Mouse (Mus musculus) lung, embryonic 16.5 days (tissue): ENCODE results near the gene Icam4. TPM values are rescaled to one million over a fixed set of nuclear protein-coding genes. Genes with fewer than 3 reads are reported as not detected.
"Not testable (repeated sequence)": the region's sequence is repeated elsewhere in the genome, so short reads cannot be mapped to it uniquely, and the experiment has no call there.

ENCODE experiments used
- ATAC-seq: fragments of 200-750 bp; cut with Nextera tagmentation; 2 replicates; pipeline ENCODE4 v1.8.0; 2017; ENCODE audit warnings: low read depth, mild to moderate bottlenecking, moderate library complexity
- H3K27ac ChIP-seq: fragments of 300-500 bp; sonication (generic); 2 replicates; pipeline ENCODE4 v1.5.1; 2014; ENCODE audit warnings: mild to moderate bottlenecking, control low read depth, low read length
- H3K27me3 ChIP-seq: fragments of 300-500 bp; sonication (generic); 2 replicates; pipeline ENCODE4 v1.6.1; 2014; ENCODE audit warnings: low read depth, low read length, mixed read lengths; ENCODE audit not compliant: control insufficient read depth, insufficient read depth
- H3K36me3 ChIP-seq: fragments of 300-500 bp; sonication (generic); 2 replicates; pipeline ENCODE4 v1.6.1; 2014; ENCODE audit warnings: low read length; ENCODE audit not compliant: control insufficient read depth, insufficient read depth
- H3K4me1 ChIP-seq: fragments of 300-500 bp; sonication (generic); replicated peaks from 2 replicates; pipeline ENCODE4 v1.6.1; 2014; ENCODE audit warnings: low read length, mixed read lengths; ENCODE audit not compliant: control insufficient read depth, insufficient read depth
- H3K4me2 ChIP-seq: fragments of 300-500 bp; sonication (generic); 2 replicates; pipeline ENCODE4 v1.6.1; 2014; ENCODE audit warnings: low read depth, low read length, control low read depth
- H3K4me3 ChIP-seq: fragments of 300-500 bp; sonication (generic); 2 replicates; pipeline ENCODE4 v1.5.1; 2014; ENCODE audit warnings: mild to moderate bottlenecking, low read length, control low read depth
- H3K9ac ChIP-seq: fragments of 300-500 bp; sonication (generic); 2 replicates; pipeline ENCODE4 v1.6.1; 2014; ENCODE audit warnings: low read length, control low read depth
- H3K9me3 ChIP-seq: fragments of 300-500 bp; sonication (generic); 2 replicates; pipeline ENCODE4 v1.6.1; 2016; ENCODE audit warnings: low read length; ENCODE audit not compliant: control insufficient read depth
- WGBS: fragments of 180-500 bp; shearing (Covaris S2); extraction: QIAGEN DNeasy Blood & Tissue Kit; methylation state at CpG from one replicate; pipeline ENCODE4 v1.1.7; 2014; 5-methylcytosine and 5-hydroxymethylcytosine counted together
- polyA plus RNA-seq: library from polyadenylated mRNA; unstranded; fragments of >200 nt; fragmentation: Nextera tagmentation; extraction: Ambion mirVana; gene quantifications from 2 replicates; pipeline ENCODE4 v1.2.1, GENCODE M21; 2015

Icam4 gene
- polyA plus RNA-seq, 1 experiment from 2014 or later = 2.2 TPM

DNA sequence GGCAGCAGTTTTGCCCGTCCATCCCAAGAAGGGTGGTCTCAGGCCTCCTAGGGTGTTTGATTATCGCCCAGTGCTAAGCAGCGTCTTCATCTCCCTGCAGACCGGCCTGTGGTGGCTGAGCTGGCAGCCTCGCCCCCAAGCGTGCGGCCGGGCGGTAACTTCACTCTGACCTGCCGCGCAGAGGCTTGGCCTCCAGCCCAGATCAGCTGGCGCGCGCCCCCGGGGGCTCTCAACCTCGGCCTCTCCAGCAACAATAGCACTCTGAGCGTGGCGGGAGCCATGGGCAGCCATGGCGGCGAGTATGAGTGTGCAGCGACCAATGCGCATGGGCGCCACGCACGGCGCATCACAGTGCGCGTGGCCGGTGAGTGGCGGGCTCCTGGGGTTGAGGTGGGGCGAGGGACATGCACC is 8.3 kb downstream of the Icam4 start:
- Histone ChIP-seq H3K27ac (peak overlapping the region; percentile 22; the same call in 1 of the 2 replicates), H3K36me3 (no peaks in the 10 kb centered on the region), H3K27me3 (peaks cover 67% of the 10 kb centered on the region), H3K9me3 (no peaks in the 10 kb centered on the region), H3K4me2 (peak overlapping the region; percentile 71), H3K4me1 (peaks cover 24% of the 10 kb centered on the region), H3K9ac (peak overlapping the region; percentile 59), H3K4me3 (peak overlapping the region; percentile 48)
- ATAC-seq = peak; percentile 70
- 4% methylated on average over 30 of the region's 31 CpGs for WGBS

DNA sequence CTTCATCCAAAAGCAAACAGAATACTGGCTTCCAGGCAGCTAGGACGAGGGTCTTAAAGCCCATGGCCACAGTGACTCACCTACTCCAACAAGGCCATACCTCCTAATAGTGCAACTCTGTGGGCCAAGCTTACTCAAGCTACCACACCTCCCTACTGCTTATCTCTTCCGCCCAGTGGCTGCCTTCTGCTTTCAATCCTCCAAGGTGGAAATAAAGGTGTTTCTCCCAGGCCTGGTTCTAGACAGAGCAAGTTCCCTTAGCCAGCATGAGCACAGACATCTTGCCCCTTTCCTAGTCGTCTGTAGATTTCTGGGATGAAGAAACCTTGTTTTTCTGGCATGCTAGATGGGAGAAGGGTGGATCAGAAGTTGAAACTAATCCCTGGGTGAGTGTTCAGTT is 10.6 kb downstream of the Icam4 start:
- H3K27ac ChIP-seq = no peak overlapping the region
- peaks cover 46% of the 10 kb centered on the region for H3K27me3 ChIP-seq
- 65% methylated on average over 3 of the region's 3 CpGs for WGBS
- no peaks in the 10 kb centered on the region for H3K9me3 ChIP-seq
- H3K4me2 ChIP-seq = no peak overlapping the region
- H3K9ac ChIP-seq = no peak overlapping the region
- no peak overlapping the region for H3K4me3 ChIP-seq
- H3K4me1 ChIP-seq = peaks cover 15% of the 10 kb centered on the region
- ATAC-seq = no peak
- no peaks in the 10 kb centered on the region for H3K36me3 ChIP-seq

DNA sequence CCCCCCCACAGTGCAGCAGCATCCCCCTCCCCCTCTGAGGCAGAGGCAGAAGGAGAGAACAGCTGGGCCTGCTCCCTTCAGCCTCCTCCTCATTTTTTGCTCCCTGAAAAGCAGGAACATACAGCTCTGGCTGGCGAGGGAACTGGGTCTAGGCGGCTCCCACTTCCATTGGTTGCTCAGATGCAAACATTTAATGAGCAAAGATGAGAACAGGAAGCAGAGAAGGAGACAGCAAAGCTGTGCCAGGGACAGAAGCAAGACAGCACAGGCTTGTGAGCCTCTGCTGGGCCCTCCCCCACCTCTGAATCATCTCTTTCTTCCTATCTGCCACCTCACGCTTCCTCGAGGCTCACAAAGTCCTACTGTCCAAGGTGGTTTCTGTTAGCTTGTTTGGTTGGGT is 12.1 kb downstream of the Icam4 start:
- no peak overlapping the region for H3K4me2 ChIP-seq
- no peaks in the 10 kb centered on the region for H3K9me3 ChIP-seq
- WGBS = 37% methylated on average over 4 of the region's 4 CpGs
- no peak for ATAC-seq
- no peak overlapping the region for H3K9ac ChIP-seq
- no peak overlapping the region for H3K27ac ChIP-seq
- H3K27me3 ChIP-seq = peaks cover 31% of the 10 kb centered on the region
- no peak overlapping the region for H3K4me3 ChIP-seq
- H3K4me1 ChIP-seq = peaks cover 13% of the 10 kb centered on the region
- H3K36me3 ChIP-seq = no peaks in the 10 kb centered on the region

DNA sequence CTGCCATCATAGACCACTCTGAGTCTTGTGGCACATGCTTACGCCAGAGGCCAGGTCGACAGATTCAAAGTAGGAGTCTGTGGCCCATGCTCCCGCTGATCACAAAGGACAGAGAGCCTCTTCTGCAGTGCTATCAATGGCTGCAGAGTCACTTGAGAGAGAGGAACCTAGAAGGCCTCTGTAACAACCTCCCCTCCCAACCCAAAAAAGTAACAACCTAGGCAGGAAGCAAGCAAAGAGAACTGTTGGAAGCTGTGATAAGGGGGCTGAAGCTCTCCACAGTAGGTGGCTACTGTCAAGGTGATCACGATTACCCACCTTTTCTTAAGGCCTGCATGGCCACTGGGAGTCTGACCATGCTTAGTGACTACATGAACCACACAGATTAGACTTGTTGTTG is 14.4 kb downstream of the Icam4 start:
- H3K4me2 ChIP-seq = no peak overlapping the region
- H3K4me1 ChIP-seq = no peaks in the 10 kb centered on the region
- no peaks in the 10 kb centered on the region for H3K36me3 ChIP-seq
- no peak for ATAC-seq
- no peak overlapping the region for H3K9ac ChIP-seq
- no peaks in the 10 kb centered on the region for H3K9me3 ChIP-seq
- H3K27me3 ChIP-seq = peaks cover 8% of the 10 kb centered on the region
- H3K4me3 ChIP-seq = no peak overlapping the region
- H3K27ac ChIP-seq = no peak overlapping the region
- WGBS = 77% methylated on average over 4 of the region's 4 CpGs

DNA sequence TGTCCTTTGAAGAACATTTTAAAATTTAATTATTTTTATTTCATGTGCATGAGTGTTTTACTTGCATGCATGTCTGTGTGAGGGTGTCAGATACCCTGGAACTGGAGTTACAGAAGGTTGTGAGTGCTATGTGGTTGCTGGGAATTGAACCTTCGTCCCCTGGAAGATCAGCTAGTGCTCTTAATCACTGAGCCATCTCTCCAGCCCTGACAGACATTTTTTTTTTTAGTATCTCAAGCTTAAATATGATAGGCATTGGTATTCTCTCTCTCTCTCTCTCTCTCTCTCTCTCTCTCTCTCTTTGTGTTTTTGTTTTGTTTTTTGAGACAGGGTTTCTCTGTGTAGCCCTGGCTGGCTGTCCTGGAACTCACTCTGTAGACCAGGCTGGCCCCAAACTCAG is 15.6 kb downstream of the Icam4 start:
- H3K9ac ChIP-seq, ATAC-seq, H3K4me3 ChIP-seq, H3K4me1 ChIP-seq, H3K27ac ChIP-seq, H3K4me2 ChIP-seq, H3K9me3 ChIP-seq, H3K36me3 ChIP-seq, H3K27me3 ChIP-seq: not testable (repeated sequence)
- WGBS = 36% methylated on average over 1 of the region's 1 CpGs

DNA sequence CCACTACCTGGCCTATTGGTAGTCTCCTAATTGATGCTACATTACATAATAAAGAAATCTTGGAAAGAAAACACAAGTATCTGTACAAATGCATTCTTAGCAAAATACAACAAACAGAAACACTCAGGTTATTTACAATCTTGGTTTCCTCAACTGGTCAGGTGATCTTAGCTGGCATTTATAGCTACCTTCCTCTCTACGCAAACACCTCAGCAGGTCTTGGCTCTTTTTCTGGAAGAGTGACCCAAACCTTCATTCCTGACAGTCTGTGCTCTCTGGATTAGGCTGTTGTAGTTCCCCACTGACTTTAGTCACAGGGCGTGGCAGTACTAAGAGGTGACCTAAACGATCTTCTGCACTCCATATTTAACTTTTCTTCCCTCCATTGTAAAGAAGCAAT is 16.1 kb downstream of the Icam4 start:
- Histone ChIP-seq H3K4me2 (no peak overlapping the region), H3K36me3 (no peaks in the 10 kb centered on the region), H3K27ac (no peak overlapping the region), H3K4me1 (no peaks in the 10 kb centered on the region), H3K27me3 (peaks cover 2% of the 10 kb centered on the region; the same call in 1 of the 2 replicates), H3K4me3 (no peak overlapping the region), H3K9ac (no peak overlapping the region), H3K9me3 (no peaks in the 10 kb centered on the region)
- no peak for ATAC-seq
- 66% methylated on average over 3 of the region's 3 CpGs for WGBS

DNA sequence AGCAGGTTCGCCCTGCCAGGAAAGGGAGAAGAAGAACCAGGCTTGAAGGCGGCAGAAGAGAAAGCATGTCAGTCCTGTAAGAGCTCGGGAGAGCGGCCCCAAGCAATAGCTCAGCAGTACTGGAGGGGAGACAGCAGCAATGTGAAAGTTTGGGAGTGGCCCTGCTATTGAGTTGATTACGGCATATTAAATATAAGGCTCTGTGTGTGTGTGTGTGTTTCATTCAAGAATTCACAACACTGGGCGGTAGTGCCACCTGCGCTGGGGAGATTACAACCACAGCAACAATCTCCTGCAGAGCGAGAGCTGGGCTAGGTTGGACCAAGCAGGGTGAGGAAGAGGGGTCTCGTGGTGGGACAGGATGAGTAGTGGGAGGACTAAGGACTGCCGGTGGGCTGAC is 22.4 kb downstream of the Icam4 start:
- 48% methylated on average over 10 of the region's 10 CpGs for WGBS

DNA sequence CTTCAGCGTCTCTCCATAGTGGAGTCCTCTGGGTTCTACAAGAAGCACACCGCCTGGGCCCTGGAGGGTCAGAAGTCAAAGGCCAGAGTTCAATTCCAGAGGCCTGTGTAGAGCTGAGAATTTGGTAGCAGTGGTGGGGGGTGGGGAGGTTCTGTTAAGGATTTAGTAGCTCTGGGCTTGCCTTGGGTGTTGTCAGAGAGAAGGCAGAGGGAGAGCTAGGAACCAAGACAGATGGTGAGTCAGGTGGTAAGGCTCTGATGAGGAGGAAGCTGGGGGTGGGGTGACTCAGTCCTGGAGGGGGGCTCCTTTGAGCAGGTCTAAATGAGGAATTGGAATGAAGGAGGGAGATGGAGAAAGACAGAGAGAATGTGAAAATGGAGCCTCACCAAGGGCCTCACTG is 33.8 kb downstream of the Icam4 start:
- Histone ChIP-seq H3K4me1 (no peaks in the 10 kb centered on the region), H3K4me2 (no peak overlapping the region), H3K9me3 (no peaks in the 10 kb centered on the region), H3K4me3 (no peak overlapping the region), H3K9ac (no peak overlapping the region), H3K27me3 (no peaks in the 10 kb centered on the region), H3K36me3 (peaks cover 12% of the 10 kb centered on the region), H3K27ac (no peak overlapping the region)
- no peak for ATAC-seq
- 87% methylated on average over 2 of the region's 2 CpGs for WGBS

More for the DNA sequence above, 22.4 kb downstream of the Icam4 start:
- ATAC-seq = no peak
- Histone ChIP-seq H3K4me1 (no peaks in the 10 kb centered on the region), H3K9me3 (no peaks in the 10 kb centered on the region), H3K36me3 (no peaks in the 10 kb centered on the region), H3K27ac (no peak overlapping the region), H3K9ac (no peak overlapping the region), H3K4me3 (no peak overlapping the region), H3K4me2 (no peak overlapping the region), H3K27me3 (no peaks in the 10 kb centered on the region)

DNA sequence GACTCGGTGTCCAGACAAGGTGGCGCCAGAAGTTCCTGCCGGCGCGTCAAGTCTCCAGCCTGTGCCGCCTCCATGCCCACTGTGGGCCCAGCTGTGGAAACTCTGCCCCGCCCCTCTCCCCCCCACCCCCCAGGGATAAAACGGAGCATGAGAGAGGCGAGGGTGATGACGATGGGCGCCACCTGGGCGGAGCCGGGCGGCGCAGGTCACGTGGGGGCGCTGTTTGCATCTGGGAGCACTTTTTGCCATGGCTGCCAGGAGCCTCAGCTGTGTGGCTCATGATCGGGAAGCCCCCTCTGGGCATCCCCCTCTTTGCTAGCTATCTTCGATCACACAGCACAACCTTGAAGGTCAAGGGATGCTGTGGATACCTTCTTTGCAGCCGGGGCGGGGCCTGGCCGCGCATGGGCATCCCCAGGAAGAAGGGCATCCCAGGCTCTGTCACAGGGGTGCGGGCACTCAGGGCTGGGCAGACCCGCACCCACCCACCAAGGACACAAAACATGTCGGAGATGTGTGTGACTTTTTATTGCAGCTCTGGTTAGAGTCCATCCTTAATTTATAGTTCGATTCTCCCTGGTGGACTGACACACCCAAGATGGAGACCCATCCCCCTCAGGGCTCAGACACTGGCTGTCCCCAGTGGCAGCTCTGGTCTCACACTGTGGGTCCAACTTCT is 38.0 kb downstream of the Icam4 start, which contains the start of gene Zglp1:
Gene Zglp1, minus strand, starts transcription at position 88 of the 679 bp plus-strand sequence.
- peaks cover 12% of the 10 kb centered on the region for H3K36me3 ChIP-seq
- no peak for ATAC-seq
- WGBS = 79% methylated on average over 27 of the region's 27 CpGs
- no peak within 1 kb of the TSS for H3K9ac ChIP-seq
- H3K27ac ChIP-seq = no peak within 1 kb of the TSS
- H3K4me1 ChIP-seq = no peaks in the 10 kb centered on the region; the same call in none of the 2 replicates
- no peaks in the 10 kb centered on the region for H3K9me3 ChIP-seq
- no peak within 1 kb of the TSS for H3K4me3 ChIP-seq
- H3K27me3 ChIP-seq = no peaks in the 10 kb centered on the region
- no peak within 1 kb of the TSS for H3K4me2 ChIP-seq
